In genomic region chr1:127459015-127459451, GRCm38 (mm10) we compare ENCODE assay signal across 8 mouse cellular contexts.
DNase-seq lines count a peak whose midpoint lies in the region; ATAC-seq and TF ChIP-seq lines count a peak whose summit lies in the region.

No protein-coding gene starts in this region.

- peak; percentile 61 for DNase-seq in right cerebral cortex, adult 18-20 months
- DNase-seq in right cerebral cortex, postnatal 25 days: no peak
- peak; percentile 59 for DNase-seq in cerebellum, adult 8-10 months
- DNase-seq in gastrocnemius, adult 2 months: peak; percentile 45
- DNase-seq in left cerebral cortex, postnatal 25 days (ENCODE audit: low spot score in 2 of 2): peak; percentile 68 to 71
- DNase-seq in midbrain, embryonic 14.5 days: peak; percentile 96

- H3K4me2 ChIP-seq in intestine, embryonic 16.5 days (ENCODE audit: low read depth, low read length): no peak overlapping the region
- no peak overlapping the region for H3K4me2 ChIP-seq in midbrain, embryonic 14.5 days (ENCODE audit: low read length)

- WGBS in intestine, embryonic 16.5 days: 12% methylated on average over 6 of the region's 6 CpGs
- WGBS in midbrain, embryonic 14.5 days: 17% methylated on average over 6 of the region's 6 CpGs

- H3K36me3 ChIP-seq in intestine, embryonic 16.5 days (ENCODE audit: control insufficient read depth, insufficient read depth, low read length): no peaks in the 10 kb centered on the region
- 0 out of 2 replicates have a peak, but pooled peaks cover 7% of the 10 kb centered on the region for H3K36me3 ChIP-seq in midbrain, embryonic 14.5 days (ENCODE audit: control insufficient read depth, insufficient read depth, low read length)
- H3K36me3 ChIP-seq in testis, adult 2 months (ENCODE audit: control insufficient read depth, insufficient read depth, low read length): peaks cover 2% of the 10 kb centered on the region; the same call in 1 of the 2 replicates

- no peak for TF ChIP-seq POLR2A in testis, adult 2 months (IDR thresholded peaks at IDR 0.05; ENCODE audit: control insufficient read depth, low read depth, low read length)

- no peak overlapping the region for H3K4me3 ChIP-seq in gastrocnemius, adult 2 months
- H3K4me3 ChIP-seq in intestine, embryonic 16.5 days (ENCODE audit: low read length): no peak overlapping the region
- no peak overlapping the region for H3K4me3 ChIP-seq in midbrain, embryonic 14.5 days (replicated peaks; ENCODE audit: low read depth, low read length)
- no peak overlapping the region for H3K4me3 ChIP-seq in testis, adult 2 months (ENCODE audit: control insufficient read depth, low read depth, low read length)

- peak; percentile 88 for TF ChIP-seq CTCF in gastrocnemius, adult 2 months (IDR thresholded peaks at IDR 0.05)
- peak; percentile 37; the same call in 1 of the 2 replicates for TF ChIP-seq CTCF in testis, adult 2 months (IDR thresholded peaks at IDR 0.05; ENCODE audit: control insufficient read depth, insufficient read depth, insufficient replicate concordance, low read depth, low read length)

- no peak overlapping the region for H3K9ac ChIP-seq in intestine, embryonic 16.5 days (ENCODE audit: low read depth, low read length)
- H3K9ac ChIP-seq in midbrain, embryonic 14.5 days (replicated peaks; ENCODE audit: low read length): peak overlapping the region; percentile 50; the same call in 1 of the 2 replicates

- peak; percentile 69 for ATAC-seq in intestine, embryonic 16.5 days
- ATAC-seq in midbrain, embryonic 14.5 days (ENCODE audit: low FRiP score, low TSS enrichment): peak; percentile 85

- no peaks in the 10 kb centered on the region for H3K9me3 ChIP-seq in intestine, embryonic 16.5 days (ENCODE audit: control insufficient read depth, low read length)
- H3K9me3 ChIP-seq in midbrain, embryonic 14.5 days (ENCODE audit: control insufficient read depth, low read length): no peaks in the 10 kb centered on the region

- H3K4me1 ChIP-seq in intestine, embryonic 16.5 days (ENCODE audit: control insufficient read depth, insufficient read depth, low read length): no peaks in the 10 kb centered on the region
- H3K4me1 ChIP-seq in midbrain, embryonic 14.5 days (ENCODE audit: control insufficient read depth, insufficient read depth, low read length): 0 out of 2 replicates have a peak, but pooled peaks cover 9% of the 10 kb centered on the region
- peaks cover 2% of the 10 kb centered on the region for H3K4me1 ChIP-seq in testis, adult 2 months (ENCODE audit: control insufficient read depth, insufficient read depth, low read length)

- H3K27me3 ChIP-seq in intestine, embryonic 16.5 days (replicated peaks; ENCODE audit: control insufficient read depth, insufficient read depth, low read length): no peaks in the 10 kb centered on the region
- no peaks in the 10 kb centered on the region for H3K27me3 ChIP-seq in midbrain, embryonic 14.5 days (ENCODE audit: control insufficient read depth, insufficient read depth, low read length)
- no peaks in the 10 kb centered on the region for H3K27me3 ChIP-seq in testis, adult 2 months (ENCODE audit: control insufficient read depth, insufficient read depth, low read length)

- intact Hi-C loops in gastrocnemius, adult 2 months (cut with DNase I): loop anchor here (1.0 to 2.0 kb wide), 2 partner anchors 256 to 446 kb away; no protein-coding TSS in a partner anchor
- intact Hi-C loops in left cerebral cortex, postnatal 25 days (cut with DNase I): loop anchor here (1.0 to 2.0 kb wide), 2 partner anchors 255 to 442 kb away; no protein-coding TSS in a partner anchor

- H3K27ac ChIP-seq in gastrocnemius, adult 2 months: no peak overlapping the region
- no peak overlapping the region for H3K27ac ChIP-seq in intestine, embryonic 16.5 days (ENCODE audit: low read length)
- H3K27ac ChIP-seq in midbrain, embryonic 14.5 days (replicated peaks; ENCODE audit: low read depth, low read length): peak overlapping the region; percentile 72
- H3K27ac ChIP-seq in testis, adult 2 months (ENCODE audit: control insufficient read depth, insufficient read depth, low read depth, low read length): peak overlapping the region; percentile 50; the same call in 1 of the 2 replicates

Comparison
In these comparisons a context has a peak if more than half of its experiments do, and no peak if none do; other contexts are left out.
1. H3K27ac ChIP-seq: peak in midbrain, embryonic 14.5 days (single experiment) and testis, adult 2 months (single experiment); none in gastrocnemius, adult 2 months (single experiment) and intestine, embryonic 16.5 days (single experiment).